Mouse (Mus musculus): ENCODE measurements around the gene 1700013G24Rik. TPM values are rescaled to one million over a fixed set of nuclear protein-coding genes. Genes with fewer than 3 reads are reported as not detected.

Gene 1700013G24Rik
- polyA plus RNA-seq, 1 experiment from 2014 or later: not detected

DNA sequence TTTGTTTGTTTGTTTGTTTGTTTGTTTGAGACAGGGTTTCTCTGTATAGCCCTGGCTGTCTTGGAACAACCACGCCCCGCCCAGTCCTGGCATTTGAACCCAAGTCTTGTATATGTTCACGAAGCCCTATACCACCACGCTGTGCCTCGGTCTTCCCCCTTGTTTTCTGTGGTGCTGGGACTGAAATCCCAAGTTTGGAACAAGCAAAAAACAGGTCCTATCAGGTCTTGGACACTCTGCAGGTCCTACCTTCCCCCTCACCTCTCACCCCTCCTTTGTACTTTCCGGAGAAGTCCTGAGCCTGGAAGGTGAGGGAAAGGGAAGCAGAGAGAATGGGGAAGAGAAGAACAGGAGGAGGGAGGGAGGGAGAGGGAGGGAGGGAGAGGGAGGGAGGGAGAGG lies 894 bp upstream of the 1700013G24Rik start:
- WGBS: 88% methylated on average over 6 of the region's 6 CpGs
- no peak for ATAC-seq
- no peak overlapping the region for H3K9ac ChIP-seq (ENCODE audit: low read depth, low read length)

DNA sequence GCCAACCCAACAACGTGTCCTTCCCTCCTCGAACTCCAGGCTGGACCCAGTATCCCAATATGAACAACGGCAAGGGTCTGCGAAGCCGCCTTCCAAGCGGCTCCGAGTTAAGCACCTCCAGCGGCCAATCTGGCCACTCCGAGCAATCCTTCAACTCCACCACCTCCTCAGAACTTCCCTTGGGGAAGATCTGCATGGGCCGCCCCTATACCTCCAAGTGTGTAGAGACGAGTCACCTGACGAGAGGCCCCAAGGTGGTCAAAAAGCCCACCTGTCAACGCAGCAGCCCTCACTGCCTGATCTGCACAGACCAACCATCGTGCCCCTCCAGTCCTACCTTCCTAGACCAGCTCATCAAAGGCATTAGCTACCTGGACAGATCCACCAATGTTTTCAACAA lies 1.5 kb downstream of the 1700013G24Rik start:
- no peak for TF ChIP-seq CTCF (IDR thresholded peaks at IDR 0.05; ENCODE audit: low read depth)
- Histone ChIP-seq H3K9me3 (ENCODE audit: control insufficient read depth) (no peaks in the 10 kb centered on the region), H3K27me3 (replicated peaks; ENCODE audit: control insufficient read depth, insufficient read depth, low read length) (no peaks in the 10 kb centered on the region), H3K27ac (ENCODE audit: low read depth, low read length) (no peak overlapping the region), H3K4me1 (replicated peaks; ENCODE audit: control insufficient read depth, insufficient read depth, low read length) (no peaks in the 10 kb centered on the region), H3K4me3 (ENCODE audit: low read depth, low read length) (no peak overlapping the region), H3K9ac (ENCODE audit: low read depth, low read length) (no peak overlapping the region), H3K4me2 (replicated peaks; ENCODE audit: low read depth) (no peak overlapping the region), H3K36me3 (ENCODE audit: control insufficient read depth, insufficient read depth) (no peaks in the 10 kb centered on the region)
- WGBS: 93% methylated on average over 14 of the region's 14 CpGs
- ATAC-seq: no peak

More for the DNA sequence above, 894 bp upstream of the 1700013G24Rik start:
- Histone ChIP-seq H3K4me1 (replicated peaks; ENCODE audit: control insufficient read depth, insufficient read depth, low read length) (no peaks in the 10 kb centered on the region), H3K27ac (ENCODE audit: low read depth, low read length) (no peak overlapping the region), H3K36me3 (ENCODE audit: control insufficient read depth, insufficient read depth) (no peaks in the 10 kb centered on the region), H3K9me3 (ENCODE audit: control insufficient read depth) (no peaks in the 10 kb centered on the region), H3K27me3 (replicated peaks; ENCODE audit: control insufficient read depth, insufficient read depth, low read length) (no peaks in the 10 kb centered on the region), H3K4me3 (ENCODE audit: low read depth, low read length) (no peak overlapping the region), H3K4me2 (replicated peaks; ENCODE audit: low read depth) (no peak overlapping the region)
- no peak for TF ChIP-seq CTCF (IDR thresholded peaks at IDR 0.05; ENCODE audit: low read depth)

DNA sequence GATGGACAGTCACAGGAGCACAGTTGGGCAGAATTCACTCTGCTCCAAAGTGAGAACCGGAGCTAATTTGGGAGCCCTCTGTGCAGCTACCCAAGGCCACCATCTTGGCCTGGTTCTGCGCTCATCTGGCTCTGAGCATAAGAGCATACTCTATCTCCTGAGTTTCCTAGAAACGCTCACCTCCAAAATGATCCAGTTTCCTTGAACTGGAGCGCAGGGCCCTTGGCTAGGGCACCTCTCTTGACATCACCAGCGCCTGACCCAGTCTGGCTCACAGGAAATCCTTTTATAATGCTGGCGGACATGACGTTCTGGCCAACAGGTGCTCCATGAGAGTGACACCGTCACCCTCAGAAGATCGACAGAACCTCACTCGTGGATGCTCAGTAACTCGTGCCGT lies 3.5 kb downstream of the 1700013G24Rik start:
- Histone ChIP-seq H3K27me3 (replicated peaks; ENCODE audit: control insufficient read depth, insufficient read depth, low read length) (no peaks in the 10 kb centered on the region), H3K4me1 (replicated peaks; ENCODE audit: control insufficient read depth, insufficient read depth, low read length) (no peaks in the 10 kb centered on the region), H3K36me3 (ENCODE audit: control insufficient read depth, insufficient read depth) (no peaks in the 10 kb centered on the region), H3K9me3 (ENCODE audit: control insufficient read depth) (no peaks in the 10 kb centered on the region), H3K27ac (ENCODE audit: low read depth, low read length) (no peak overlapping the region), H3K4me3 (ENCODE audit: low read depth, low read length) (no peak overlapping the region), H3K4me2 (replicated peaks; ENCODE audit: low read depth) (no peak overlapping the region), H3K9ac (ENCODE audit: low read depth, low read length) (no peak overlapping the region)
- TF ChIP-seq CTCF (IDR thresholded peaks at IDR 0.05; ENCODE audit: low read depth): no peak
- 73% methylated on average over 12 of the region's 12 CpGs for WGBS
- ATAC-seq: no peak

DNA sequence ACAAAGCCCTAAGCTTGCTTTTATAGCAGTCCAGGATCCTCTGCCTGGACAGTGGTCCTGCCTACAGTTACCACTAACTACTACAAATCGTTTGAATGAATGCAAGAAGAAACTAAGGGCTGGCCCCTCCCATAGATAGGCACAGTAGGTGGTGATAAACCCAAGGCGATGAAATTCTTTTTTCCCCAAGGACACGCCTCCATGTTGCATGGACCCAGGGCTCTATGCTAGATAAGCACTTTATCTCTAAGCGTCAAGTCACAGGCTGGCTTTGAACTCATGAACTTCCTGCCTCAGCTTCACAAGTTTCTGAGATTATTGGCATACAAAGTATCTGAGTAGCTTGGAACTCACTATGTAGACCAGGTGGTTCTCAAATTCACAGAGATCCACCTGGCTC lies 4.2 kb downstream of the 1700013G24Rik start:
- Histone ChIP-seq H3K4me2 (replicated peaks; ENCODE audit: low read depth) (no peak overlapping the region), H3K36me3 (ENCODE audit: control insufficient read depth, insufficient read depth) (no peaks in the 10 kb centered on the region), H3K9me3 (ENCODE audit: control insufficient read depth) (no peaks in the 10 kb centered on the region), H3K27me3 (replicated peaks; ENCODE audit: control insufficient read depth, insufficient read depth, low read length) (no peaks in the 10 kb centered on the region), H3K27ac (ENCODE audit: low read depth, low read length) (no peak overlapping the region), H3K9ac (ENCODE audit: low read depth, low read length) (no peak overlapping the region), H3K4me1 (replicated peaks; ENCODE audit: control insufficient read depth, insufficient read depth, low read length) (0 out of 2 replicates have a peak, but pooled peaks cover 3% of the 10 kb centered on the region), H3K4me3 (ENCODE audit: low read depth, low read length) (no peak overlapping the region)
- WGBS: 38% methylated on average over 4 of the region's 4 CpGs
- ATAC-seq: no peak
- TF ChIP-seq CTCF (IDR thresholded peaks at IDR 0.05; ENCODE audit: low read depth): no peak

DNA sequence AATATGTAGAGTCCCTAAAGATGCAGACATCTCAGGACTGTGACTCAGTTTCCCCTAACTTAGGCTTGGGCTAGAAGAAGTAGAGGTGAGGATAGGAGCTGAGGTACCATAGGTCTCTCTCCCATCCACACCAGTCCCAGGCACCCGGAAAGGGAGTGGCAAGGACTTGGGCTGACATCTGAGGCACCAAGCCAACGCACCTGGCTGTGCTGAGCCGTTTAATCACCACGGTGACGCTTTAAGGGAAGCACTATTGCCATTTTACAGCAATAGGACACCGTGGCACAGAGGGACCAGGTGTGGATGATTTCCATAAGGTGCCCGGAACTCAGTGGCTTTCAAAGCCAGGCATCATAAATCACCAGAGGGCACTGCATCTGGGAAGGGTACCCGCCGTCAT lies 5.2 kb downstream of the 1700013G24Rik start:
- H3K4me2 ChIP-seq (replicated peaks; ENCODE audit: low read depth): no peak overlapping the region
- H3K36me3 ChIP-seq (ENCODE audit: control insufficient read depth, insufficient read depth): no peaks in the 10 kb centered on the region
- H3K4me3 ChIP-seq (ENCODE audit: low read depth, low read length): no peak overlapping the region
- H3K9me3 ChIP-seq (ENCODE audit: control insufficient read depth): no peaks in the 10 kb centered on the region
- 0 out of 2 replicates have a peak, but pooled peaks cover 3% of the 10 kb centered on the region for H3K4me1 ChIP-seq (replicated peaks; ENCODE audit: control insufficient read depth, insufficient read depth, low read length)
- no peaks in the 10 kb centered on the region for H3K27me3 ChIP-seq (replicated peaks; ENCODE audit: control insufficient read depth, insufficient read depth, low read length)
- ATAC-seq: peak; percentile 69
- WGBS: 42% methylated on average over 9 of the region's 9 CpGs
- H3K9ac ChIP-seq (ENCODE audit: low read depth, low read length): no peak overlapping the region
- H3K27ac ChIP-seq (ENCODE audit: low read depth, low read length): no peak overlapping the region
- TF ChIP-seq CTCF (IDR thresholded peaks at IDR 0.05; ENCODE audit: low read depth): no peak

DNA sequence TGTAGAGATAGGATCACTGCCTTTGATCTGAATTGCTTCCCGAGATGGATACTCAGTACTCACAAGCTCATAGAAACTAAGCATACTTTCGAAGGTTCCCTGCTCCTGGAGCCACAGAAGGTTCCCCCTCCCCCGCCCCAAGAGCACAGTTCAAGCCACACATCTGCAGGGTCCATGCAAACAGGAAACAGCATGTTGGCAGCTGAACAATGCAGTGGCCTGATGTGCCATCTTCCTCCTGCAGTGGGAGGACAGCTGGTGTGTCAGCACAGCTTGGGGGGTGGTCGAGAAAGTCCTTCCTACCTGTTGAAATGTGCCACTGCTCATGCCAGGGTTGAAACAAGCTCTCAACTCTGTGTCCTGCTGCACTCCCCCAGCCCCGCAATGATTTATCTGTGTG lies 5.8 kb downstream of the 1700013G24Rik start:
- H3K9ac ChIP-seq (ENCODE audit: low read depth, low read length): no peak overlapping the region
- no peak for ATAC-seq
- H3K27me3 ChIP-seq (replicated peaks; ENCODE audit: control insufficient read depth, insufficient read depth, low read length): no peaks in the 10 kb centered on the region
- no peak overlapping the region for H3K27ac ChIP-seq (ENCODE audit: low read depth, low read length)
- H3K9me3 ChIP-seq (ENCODE audit: control insufficient read depth): no peaks in the 10 kb centered on the region
- H3K36me3 ChIP-seq (ENCODE audit: control insufficient read depth, insufficient read depth): no peaks in the 10 kb centered on the region
- WGBS: 53% methylated on average over 5 of the region's 5 CpGs
- no peak for TF ChIP-seq CTCF (IDR thresholded peaks at IDR 0.05; ENCODE audit: low read depth)
- 0 out of 2 replicates have a peak, but pooled peaks cover 3% of the 10 kb centered on the region for H3K4me1 ChIP-seq (replicated peaks; ENCODE audit: control insufficient read depth, insufficient read depth, low read length)
- H3K4me2 ChIP-seq (replicated peaks; ENCODE audit: low read depth): no peak overlapping the region
- no peak overlapping the region for H3K4me3 ChIP-seq (ENCODE audit: low read depth, low read length)

DNA sequence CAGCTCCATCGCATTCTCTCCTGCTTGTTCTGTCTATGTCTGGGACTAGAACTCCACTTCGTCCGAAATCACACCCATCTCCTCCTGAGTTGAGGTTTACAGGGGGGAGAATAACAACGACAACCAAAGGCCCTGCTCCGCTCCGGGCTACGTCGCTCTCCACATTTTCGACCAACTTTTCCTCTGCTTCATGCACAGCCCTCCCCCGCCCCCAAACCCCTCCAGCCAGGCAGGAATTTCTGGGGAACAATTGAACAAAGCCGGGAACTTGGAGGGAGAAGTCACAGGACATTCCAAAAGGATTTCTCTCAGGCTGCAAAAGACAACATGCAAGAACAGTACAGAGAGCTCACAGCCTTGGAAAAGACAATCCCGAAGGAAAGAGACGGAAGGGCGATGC lies 7.6 kb downstream of the 1700013G24Rik start:
- WGBS: 80% methylated on average over 14 of the region's 14 CpGs
- Histone ChIP-seq H3K9ac (ENCODE audit: low read depth, low read length) (no peak overlapping the region), H3K27ac (ENCODE audit: low read depth, low read length) (no peak overlapping the region), H3K4me3 (ENCODE audit: low read depth, low read length) (no peak overlapping the region), H3K9me3 (ENCODE audit: control insufficient read depth) (no peaks in the 10 kb centered on the region), H3K4me2 (replicated peaks; ENCODE audit: low read depth) (no peak overlapping the region), H3K4me1 (replicated peaks; ENCODE audit: control insufficient read depth, insufficient read depth, low read length) (0 out of 2 replicates have a peak, but pooled peaks cover 3% of the 10 kb centered on the region), H3K27me3 (replicated peaks; ENCODE audit: control insufficient read depth, insufficient read depth, low read length) (no peaks in the 10 kb centered on the region), H3K36me3 (ENCODE audit: control insufficient read depth, insufficient read depth) (no peaks in the 10 kb centered on the region)
- no peak for ATAC-seq
- no peak for TF ChIP-seq CTCF (IDR thresholded peaks at IDR 0.05; ENCODE audit: low read depth)

Data from intestine, postnatal 0 days (tissue).